Mouse (Mus musculus): ENCODE data around the gene Mgarp. TPM values are rescaled to one million over a fixed set of nuclear protein-coding genes. Genes with fewer than 3 reads are reported as not detected.

Gene Mgarp
- total RNA-seq, 2 experiments from 2014 or later, result not detected

DNA sequence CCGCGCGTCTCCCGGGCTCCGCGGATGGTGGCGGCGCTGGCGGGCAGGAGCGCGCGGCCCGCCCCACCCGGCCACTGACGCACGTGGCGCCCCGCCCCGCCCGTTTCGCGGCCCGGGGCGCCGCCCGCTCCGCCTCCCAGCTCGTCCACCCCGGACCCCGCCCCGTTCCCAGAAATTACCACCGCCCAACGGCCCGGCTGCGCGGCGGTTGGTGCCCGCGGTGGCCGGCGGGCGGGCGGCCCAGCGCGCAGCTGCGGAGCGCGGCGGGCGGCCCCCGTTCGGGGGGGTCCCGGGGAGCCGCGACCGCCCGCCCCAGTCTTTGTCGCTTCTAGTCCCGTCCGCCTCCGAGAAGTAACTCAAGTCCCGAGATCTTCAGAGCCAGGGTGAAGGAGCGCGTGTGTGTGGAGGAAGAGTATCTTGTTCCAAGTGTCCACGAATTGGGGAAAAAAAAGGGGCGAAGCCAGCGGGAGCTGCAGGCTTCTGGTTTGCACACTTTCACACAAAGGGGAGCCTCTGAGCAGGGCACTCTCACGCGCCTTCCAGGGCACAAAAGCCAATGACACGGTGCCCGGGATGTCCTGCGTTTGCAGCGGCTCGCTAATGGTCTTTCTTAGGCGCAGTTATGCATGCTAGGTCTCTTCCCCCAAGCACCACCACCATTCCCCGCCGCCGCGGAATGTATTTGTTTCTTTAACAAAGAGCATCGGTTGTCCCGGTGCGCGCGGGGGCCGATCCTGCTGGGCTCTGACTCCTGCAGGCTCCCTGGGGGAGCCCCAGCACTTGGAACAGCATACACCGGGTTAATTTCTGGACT is 55.1 kb downstream of the Mgarp start:
- ATAC-seq (ENCODE audit: poor library complexity, severe bottlenecking), result peak; percentile 69

DNA sequence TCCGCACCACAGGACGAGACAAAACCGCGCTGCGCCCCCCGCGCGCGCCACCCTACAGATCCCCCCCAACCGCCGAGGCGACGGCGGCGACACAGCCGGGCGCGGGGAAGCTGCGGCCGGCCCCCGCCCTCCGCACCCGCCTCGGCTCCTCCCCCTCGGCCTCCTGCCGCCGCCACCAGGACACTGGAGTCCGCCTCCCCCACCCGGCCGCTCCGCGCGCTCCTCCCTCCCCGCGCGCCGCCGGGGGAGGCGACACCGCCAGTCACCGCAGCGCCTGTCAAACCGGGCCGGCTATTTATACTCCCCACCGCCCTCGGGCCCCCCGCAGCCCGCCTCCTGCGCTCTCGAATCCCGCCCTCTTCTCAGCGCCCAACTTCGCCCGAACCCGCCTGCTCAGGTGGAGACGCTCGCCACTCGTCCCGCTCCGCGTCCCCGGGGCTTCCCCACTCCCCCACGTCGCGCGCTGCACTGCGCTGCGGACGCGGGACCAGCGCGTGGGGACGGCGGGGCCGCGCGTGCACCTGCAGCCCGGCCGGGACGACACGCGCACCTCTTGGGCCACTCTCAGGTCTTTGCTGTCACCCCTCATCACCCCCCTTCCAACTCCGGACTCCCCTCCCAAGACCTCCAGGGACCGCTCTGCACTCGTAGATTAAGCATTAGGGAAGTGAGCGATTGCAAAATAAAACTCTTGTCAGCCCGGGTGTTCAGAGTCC is 55.8 kb downstream of the Mgarp start, which contains the start of gene Elf2:
Gene Elf2 (minus strand): TSS at position 112 of the 716 bp plus-strand sequence.
- peak; percentile 79 for ATAC-seq (ENCODE audit: poor library complexity, severe bottlenecking)

DNA sequence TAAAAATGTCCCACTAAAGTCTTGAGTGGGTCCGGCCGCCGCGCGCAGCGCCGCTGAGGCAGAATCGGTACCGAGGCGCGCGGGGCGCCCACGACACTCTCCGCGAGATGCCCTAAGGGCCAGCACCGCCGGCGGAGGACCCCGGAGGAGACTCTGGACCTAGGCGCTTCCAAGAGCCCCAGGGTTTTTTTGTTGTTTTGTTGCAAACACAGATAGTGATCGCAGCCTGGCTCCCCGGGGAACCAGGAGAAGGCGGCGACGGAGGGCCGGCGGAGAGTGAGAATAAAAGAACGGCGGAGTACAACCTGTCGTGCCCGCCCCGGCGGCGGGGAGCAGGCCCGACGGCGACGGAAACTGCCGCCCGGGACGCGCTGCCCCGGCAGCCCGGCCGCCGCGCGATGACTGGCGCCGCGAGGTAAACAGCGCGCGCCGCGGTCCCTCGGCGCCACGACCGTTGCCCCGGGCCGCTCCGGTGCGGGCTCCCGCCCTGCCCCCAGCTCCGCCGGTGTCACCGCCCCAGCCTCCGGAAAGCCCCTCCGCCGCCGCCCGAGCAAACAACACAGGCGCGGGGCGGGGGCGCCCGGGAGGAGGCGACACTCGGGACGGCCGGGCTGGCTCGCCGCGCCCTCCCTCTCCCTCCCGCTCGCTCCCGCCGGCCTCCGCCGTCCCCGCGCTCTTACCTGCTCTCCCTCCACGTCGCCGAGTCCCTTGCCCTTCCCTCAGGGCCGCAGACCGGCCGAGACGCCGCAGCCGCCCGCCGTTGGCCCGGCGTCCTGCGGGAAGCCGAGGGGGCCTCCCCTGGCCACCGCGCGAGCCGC is 56.6 kb downstream of the Mgarp start:
- ATAC-seq (ENCODE audit: poor library complexity, severe bottlenecking), result 0 out of 2 replicates have a peak, but pooled peaks have one; percentile 0

DNA sequence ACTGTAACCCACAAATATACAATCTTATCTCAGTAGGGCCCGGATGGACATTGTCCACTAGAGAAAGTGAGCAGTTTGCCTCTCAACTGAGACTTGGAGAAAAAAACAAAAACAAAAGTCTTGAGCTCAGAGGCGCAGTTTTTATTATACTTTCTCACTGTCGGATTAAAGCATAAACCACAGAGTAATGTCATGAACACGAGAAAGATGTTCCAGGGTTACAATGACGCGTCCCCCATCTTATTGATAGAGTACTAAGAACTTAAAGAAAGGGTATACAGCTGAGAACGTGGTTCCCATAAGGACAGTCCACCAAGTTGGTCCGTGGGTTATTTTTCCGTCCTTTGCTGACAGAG is 57.2 kb downstream of the Mgarp start:
- ATAC-seq (ENCODE audit: poor library complexity, severe bottlenecking), result no peak

Other genes starting within 250 kb of the Mgarp start
- gene Noct, start 172.3 kb downstream of the Mgarp start, total RNA-seq (2015), result 12.1 and 13.2 TPM in 2 replicates
- 4.4 and 7.6 TPM in 2 replicates for gene Noct, start 172.3 kb downstream of the Mgarp start, total RNA-seq (2017)
- gene Elf2, start 56.1 kb downstream of the Mgarp start, total RNA-seq (2015), result 37.0 and 39.6 TPM in 2 replicates
- gene Elf2, start 56.1 kb downstream of the Mgarp start, total RNA-seq (2017), result 98.4 and 102 TPM in 2 replicates
- gene Ndufc1, start 12.2 kb upstream of the Mgarp start, total RNA-seq (2015), result 118 and 150 TPM in 2 replicates
- 46.2 and 78.2 TPM in 2 replicates for gene Ndufc1, start 12.2 kb upstream of the Mgarp start, total RNA-seq (2017)
- gene Naa15, start 18.4 kb upstream of the Mgarp start, total RNA-seq (2015), result 49.5 and 61.9 TPM in 2 replicates
- 50.3 and 66.1 TPM in 2 replicates for gene Naa15, start 18.4 kb upstream of the Mgarp start, total RNA-seq (2017)
- 17.5 and 20.0 TPM in 2 replicates for gene Rab33b, start 87.2 kb upstream of the Mgarp start, total RNA-seq (2015)
- 15.8 and 16.2 TPM in 2 replicates for gene Rab33b, start 87.2 kb upstream of the Mgarp start, total RNA-seq (2017)
- gene Setd7, start 164.1 kb upstream of the Mgarp start, total RNA-seq (2015), result 20.5 and 21.7 TPM in 2 replicates
- 15.0 and 23.1 TPM in 2 replicates for gene Setd7, start 164.1 kb upstream of the Mgarp start, total RNA-seq (2017)

Measured in megakaryocyte, adult 5-6 weeks (primary cell).